8 mouse cellular contexts compared by ENCODE assay signal in the genomic region with DNA sequence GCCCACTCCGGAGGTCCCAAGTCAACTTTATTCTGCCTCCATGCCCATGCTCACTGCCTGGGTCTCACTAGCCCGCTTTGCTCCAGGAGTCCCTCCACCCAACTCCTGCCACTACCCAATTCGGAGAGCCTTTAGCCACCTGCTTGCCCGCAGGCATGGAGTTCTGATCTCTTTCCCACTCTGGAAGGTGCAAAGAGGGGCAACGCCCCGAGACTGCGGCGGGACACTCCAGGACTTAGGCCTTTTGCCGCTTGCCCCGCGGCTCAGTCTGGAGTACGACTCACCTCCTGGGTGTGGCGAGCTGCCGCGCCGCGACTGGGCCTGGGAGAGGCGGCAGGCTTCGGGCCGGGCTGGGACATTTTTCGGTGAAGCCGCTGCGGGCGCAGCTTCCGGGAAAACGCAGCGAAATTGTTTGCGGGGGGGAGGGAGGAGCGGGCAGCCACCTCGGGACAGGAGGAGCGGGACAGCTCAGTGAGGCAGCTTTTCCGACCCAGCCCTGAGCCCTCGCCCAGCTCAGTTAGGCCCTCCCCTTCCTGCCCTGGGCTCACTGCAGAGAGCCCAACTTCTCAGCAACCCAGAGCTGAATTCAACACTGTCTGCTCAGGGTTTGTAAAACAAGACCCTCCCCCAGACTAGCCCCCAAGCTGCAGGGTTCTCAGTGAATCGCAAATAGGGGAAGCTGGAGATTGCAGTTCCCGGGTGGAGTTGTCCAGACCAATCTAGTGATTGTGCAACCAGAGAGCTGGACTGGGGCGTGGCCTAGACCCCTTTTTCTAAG. TPM values are rescaled to one million over a fixed set of nuclear protein-coding genes. Genes with fewer than 3 reads are reported as not detected.
A peak's percentile ranks its signal among the peaks of the same experiment; 100 is the strongest.
DNase-seq lines count a peak whose midpoint lies in the region; ATAC-seq and TF ChIP-seq lines count a peak whose summit lies in the region.

A gene (minus strand): TSS at position 659 of the 778 bp plus-strand sequence.

- no peak for TF ChIP-seq CTCF in lung, adult 2 months (IDR thresholded peaks at IDR 0.05; ENCODE audit: insufficient read depth, low read length)

- peak within 1 kb of the TSS; percentile 86 for H3K27ac ChIP-seq in intestine, embryonic 16.5 days (ENCODE audit: low read length)
- no peak within 1 kb of the TSS for H3K27ac ChIP-seq in neural tube, embryonic 14.5 days (ENCODE audit: low read depth, low read length)

- H3K27me3 ChIP-seq in intestine, embryonic 16.5 days (replicated peaks; ENCODE audit: control insufficient read depth, insufficient read depth, low read length) = no peaks in the 10 kb centered on the region
- peaks cover 4% of the 10 kb centered on the region; the same call in 1 of the 2 replicates for H3K27me3 ChIP-seq in neural tube, embryonic 14.5 days (ENCODE audit: control insufficient read depth, insufficient read depth, low read length)

- WGBS in intestine, embryonic 16.5 days = 2% methylated on average over 35 of the region's 36 CpGs
- under 1% methylated on average over 36 of the region's 36 CpGs for WGBS in lung, adult 2 months
- WGBS in neural tube, embryonic 14.5 days = 1% methylated on average over 35 of the region's 36 CpGs

- ATAC-seq in intestine, embryonic 16.5 days = peak; percentile 95
- peak; percentile 90 for ATAC-seq in neural tube, embryonic 14.5 days (ENCODE audit: low read depth)

- H3K9ac ChIP-seq in intestine, embryonic 16.5 days (ENCODE audit: low read depth, low read length) = peak within 1 kb of the TSS; percentile 88
- H3K9ac ChIP-seq in neural tube, embryonic 14.5 days (replicated peaks; ENCODE audit: low read depth, low read length) = peak within 1 kb of the TSS; percentile 54

- no peaks in the 10 kb centered on the region for H3K9me3 ChIP-seq in intestine, embryonic 16.5 days (ENCODE audit: control insufficient read depth, low read length)
- no peaks in the 10 kb centered on the region for H3K9me3 ChIP-seq in neural tube, embryonic 14.5 days (ENCODE audit: control insufficient read depth, low read length)

- no peaks in the 10 kb centered on the region for H3K4me1 ChIP-seq in intestine, embryonic 16.5 days (ENCODE audit: control insufficient read depth, insufficient read depth, low read length)
- H3K4me1 ChIP-seq in lung, adult 2 months (ENCODE audit: control insufficient read depth, insufficient read depth, low read length) = peaks cover 5% of the 10 kb centered on the region
- H3K4me1 ChIP-seq in neural tube, embryonic 14.5 days (ENCODE audit: control insufficient read depth, insufficient read depth, low read length) = no peaks in the 10 kb centered on the region

- peak; percentile 89; the same call in 1 of the 2 replicates for TF ChIP-seq POLR2A in lung, adult 2 months (IDR thresholded peaks at IDR 0.05; ENCODE audit: borderline replicate concordance, extremely low read depth, low read depth, low read length)

- no peaks in the 10 kb centered on the region for H3K36me3 ChIP-seq in intestine, embryonic 16.5 days (ENCODE audit: control insufficient read depth, insufficient read depth, low read length)
- H3K36me3 ChIP-seq in neural tube, embryonic 14.5 days (ENCODE audit: control insufficient read depth, insufficient read depth, low read length) = no peaks in the 10 kb centered on the region

- peak; percentile 80 for DNase-seq in 3134 (ENCODE audit: extremely low read depth, insufficient read length, low spot score)
- DNase-seq in T-cell, adult 2 months (ENCODE audit: low spot score) = peak; percentile 58
- peak; percentile 67 for DNase-seq in embryo, embryonic 10 days (ENCODE audit: low spot score)
- DNase-seq in gonadal fat pad, adult 2 months (ENCODE audit: low read depth) = peak; percentile 34
- DNase-seq in lung, adult 2 months = peak; percentile 82
- DNase-seq in thymus, postnatal 0 days (ENCODE audit: low spot score) = peak; percentile 63

- H3K4me2 ChIP-seq in intestine, embryonic 16.5 days (ENCODE audit: low read depth, low read length) = peak within 1 kb of the TSS; percentile 84
- H3K4me2 ChIP-seq in neural tube, embryonic 14.5 days (ENCODE audit: low read depth, low read length) = peak within 1 kb of the TSS; percentile 98

- H3K4me3 ChIP-seq in intestine, embryonic 16.5 days (ENCODE audit: low read length) = peak within 1 kb of the TSS; percentile 88
- peak within 1 kb of the TSS; percentile 64 for H3K4me3 ChIP-seq in lung, adult 2 months (replicated peaks; ENCODE audit: extremely low read depth, low read depth, low read length)
- peak within 1 kb of the TSS; percentile 61 for H3K4me3 ChIP-seq in neural tube, embryonic 14.5 days (ENCODE audit: low read depth, low read length)

RNA-seq across cellular contexts. Expression of the gene that starts here (rescaled TPM):
- 12.9 and 15.0 TPM in 2 replicates for polyA plus RNA-seq in gonadal fat pad, adult 2 months (2012; rRNA removed)
- 29.5 and 30.7 TPM in 2 replicates for polyA plus RNA-seq in intestine, embryonic 16.5 days (2015; fragmentation: Nextera tagmentation; extraction: Ambion mirVana)
- 7.4 and 14.7 TPM in 2 replicates for polyA plus RNA-seq in lung, adult 2 months (2012; rRNA removed)
- polyA plus RNA-seq in neural tube, embryonic 14.5 days (2014; fragmentation: Nextera tagmentation; extraction: Ambion mirVana) = 5.3 and 11.3 TPM in 2 replicates
- polyA plus RNA-seq in thymus, postnatal 0 days (2015; fragmentation: Nextera tagmentation; extraction: Ambion mirVana) = 43.4 and 47.4 TPM in 2 replicates
